Mouse (Mus musculus) neural tube, embryonic 13.5 days (tissue): ENCODE measurements around the gene Klhl12. TPM values are rescaled to one million over a fixed set of nuclear protein-coding genes. Genes with fewer than 3 reads are reported as not detected.

Experiments
- ATAC-seq: fragments of 200-750 bp; cut with Nextera tagmentation; 2 replicates; pipeline ENCODE4 v1.8.0; 2017; ENCODE audit warnings: low read depth, mild to moderate bottlenecking, moderate TSS enrichment, moderate library complexity
- H3K27ac ChIP-seq: fragments of 300-500 bp; sonication (generic); replicated peaks from 2 replicates; pipeline ENCODE4 v1.5.1; 2015; ENCODE audit warnings: moderate library complexity, mild to moderate bottlenecking, inconsistent platforms
- H3K27me3 ChIP-seq: fragments of 300-500 bp; sonication (generic); 2 replicates; pipeline ENCODE4 v1.6.1; 2015; ENCODE audit warnings: mild to moderate bottlenecking, inconsistent platforms
- H3K36me3 ChIP-seq: fragments of 300-500 bp; sonication (generic); 2 replicates; pipeline ENCODE4 v1.6.1; 2015; ENCODE audit warnings: mild to moderate bottlenecking, inconsistent platforms
- H3K4me1 ChIP-seq: fragments of 300-500 bp; sonication (generic); replicated peaks from 2 replicates; pipeline ENCODE4 v1.6.1; 2015; ENCODE audit warnings: inconsistent platforms
- H3K4me2 ChIP-seq: fragments of 300-500 bp; sonication (generic); 2 replicates; pipeline ENCODE4 v1.6.1; 2015; ENCODE audit warnings: inconsistent platforms, mild to moderate bottlenecking, moderate library complexity
- H3K4me3 ChIP-seq: fragments of 300-500 bp; sonication (generic); 2 replicates; pipeline ENCODE4 v1.5.1; 2015; ENCODE audit warnings: mild to moderate bottlenecking, inconsistent platforms
- H3K9ac ChIP-seq: fragments of 300-500 bp; sonication (generic); 2 replicates; pipeline ENCODE4 v1.6.1; 2015; ENCODE audit warnings: moderate library complexity, mild to moderate bottlenecking, inconsistent platforms
- H3K9me3 ChIP-seq: fragments of 300-500 bp; sonication (generic); 2 replicates; pipeline ENCODE4 v1.6.1; 2016; ENCODE audit warnings: inconsistent platforms
- WGBS: fragments of 180-500 bp; shearing (Covaris S2); methylation state at CpG from one replicate; pipeline ENCODE4 v1.1.7; 2015; 5-methylcytosine and 5-hydroxymethylcytosine counted together
- polyA plus RNA-seq: library from polyadenylated mRNA; unstranded; fragments of >200 nt; fragmentation: Nextera tagmentation; extraction: Ambion mirVana; gene quantifications from 2 replicates; pipeline ENCODE4 v1.2.1, GENCODE M21; 2015

The Klhl12 gene
- polyA plus RNA-seq: 31.4 and 35.5 TPM in 2 replicates

DNA sequence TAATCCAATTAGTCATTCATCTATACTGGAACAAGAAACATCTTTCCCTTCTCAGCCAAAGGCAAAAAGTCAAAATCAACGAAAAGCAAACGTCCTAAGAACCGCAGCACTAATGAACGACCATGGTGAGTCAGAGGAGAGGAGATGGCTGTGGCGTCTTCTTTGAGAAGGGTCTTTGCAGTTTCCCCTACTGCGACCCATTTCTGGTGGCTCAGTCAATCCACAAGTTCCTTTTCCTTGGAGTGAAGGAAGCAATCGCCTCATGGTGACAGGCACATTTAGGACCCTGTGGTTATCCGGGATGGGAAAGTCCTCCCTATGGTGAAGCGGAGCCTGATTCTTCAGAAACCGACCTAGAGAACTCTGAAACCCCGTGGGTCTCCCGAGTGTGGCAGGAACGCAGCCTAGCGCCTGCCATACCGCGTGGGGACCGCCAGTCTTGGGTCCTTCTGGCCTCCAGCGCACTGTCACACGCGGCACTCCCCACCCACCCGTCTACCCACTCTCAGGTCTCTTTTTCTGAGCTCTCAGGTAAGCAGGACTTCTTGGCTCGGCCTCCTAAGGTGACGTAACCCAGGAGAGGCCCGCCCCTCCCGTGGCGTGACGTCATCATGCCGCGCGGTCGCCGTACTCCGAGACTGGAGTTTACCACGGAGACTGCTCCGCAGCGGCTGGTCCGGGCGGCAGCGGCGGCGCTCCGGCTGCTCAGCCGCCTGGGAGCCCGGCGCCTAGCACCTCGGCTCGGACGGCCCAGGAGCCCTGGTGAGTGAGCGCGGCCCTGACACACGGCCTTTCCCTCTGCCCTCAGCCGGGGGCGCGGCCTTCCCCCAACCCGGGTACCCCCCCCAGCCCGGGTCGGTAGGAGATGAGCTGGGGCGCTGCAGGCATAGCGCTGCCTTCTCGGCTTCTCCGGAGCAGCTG, at the start of gene Klhl12:
Gene Klhl12, plus strand, starts transcription at position 628 of the 921 bp plus-strand sequence.
- peaks cover 20% of the 10 kb centered on the region for H3K36me3 ChIP-seq
- peaks cover 17% of the 10 kb centered on the region for H3K4me1 ChIP-seq
- peak within 1 kb of the TSS; percentile 88 for H3K9ac ChIP-seq
- H3K4me2 ChIP-seq: peak within 1 kb of the TSS; percentile 78
- no peaks in the 10 kb centered on the region for H3K9me3 ChIP-seq
- WGBS: 1% methylated on average over 61 of the region's 61 CpGs
- ATAC-seq: peak; percentile 94
- H3K27me3 ChIP-seq: no peaks in the 10 kb centered on the region
- peak within 1 kb of the TSS; percentile 96 for H3K4me3 ChIP-seq
- H3K27ac ChIP-seq: peak within 1 kb of the TSS; percentile 82

DNA sequence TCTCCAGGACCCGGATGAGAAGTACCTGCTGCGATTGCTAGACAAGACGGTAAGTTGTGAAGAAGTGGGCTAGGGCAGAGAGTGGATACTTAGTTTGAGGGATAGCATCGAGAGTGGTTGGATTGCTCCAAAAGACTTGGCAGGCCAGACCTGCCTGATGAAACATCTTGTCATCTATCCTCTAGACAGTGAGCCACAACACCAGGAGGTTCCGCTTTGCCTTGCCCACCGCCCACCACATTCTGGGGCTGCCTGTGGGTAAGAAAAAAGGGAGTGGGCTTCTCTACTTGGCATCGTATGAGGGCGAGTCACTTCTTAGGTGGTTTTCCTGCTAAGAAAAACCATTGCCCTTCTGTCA, 48.9 kb upstream of the Klhl12 start:
- no peaks in the 10 kb centered on the region for H3K9me3 ChIP-seq
- H3K4me3 ChIP-seq: peak overlapping the region; percentile 60
- ATAC-seq: no peak; the same call in 1 of the 2 replicates
- H3K36me3 ChIP-seq: peaks cover 31% of the 10 kb centered on the region
- H3K27me3 ChIP-seq: no peaks in the 10 kb centered on the region
- H3K4me2 ChIP-seq: peak overlapping the region; percentile 72
- H3K27ac ChIP-seq: no peak overlapping the region
- H3K9ac ChIP-seq: peak overlapping the region; percentile 75
- 35% methylated on average over 8 of the region's 8 CpGs for WGBS
- peaks cover 10% of the 10 kb centered on the region for H3K4me1 ChIP-seq

- Histone ChIP-seq H3K36me3 (peaks cover 33% of the 10 kb centered on the region), H3K9me3 (no peaks in the 10 kb centered on the region)
These were observed 47.3 kb upstream of the Klhl12 start for GRCm38 (mm10) chr1:134408080-134408479.

GRCm38 (mm10) chr1:134411706-134412629, 43.4 kb upstream of the Klhl12 start:
- ATAC-seq: no peak
- 83% methylated on average over 9 of the region's 9 CpGs for WGBS

More at GRCm38 (mm10) chr1:134408080-134408479, 47.3 kb upstream of the Klhl12 start:
- H3K27me3 ChIP-seq: no peaks in the 10 kb centered on the region
- H3K27ac ChIP-seq: no peak overlapping the region
- 70% methylated on average over 8 of the region's 8 CpGs for WGBS
- no peak for ATAC-seq
- H3K4me3 ChIP-seq: no peak overlapping the region
- no peak overlapping the region for H3K4me2 ChIP-seq
- H3K4me1 ChIP-seq: peaks cover 10% of the 10 kb centered on the region
- H3K9ac ChIP-seq: no peak overlapping the region

GRCm38 (mm10) chr1:134414038-134414437, 41.3 kb upstream of the Klhl12 start:
- Histone ChIP-seq H3K27ac (peak overlapping the region; percentile 96; the same call in 1 of the 2 replicates), H3K27me3 (no peaks in the 10 kb centered on the region), H3K4me2 (peak overlapping the region; percentile 81; the same call in 1 of the 2 replicates), H3K4me1 (peaks cover 41% of the 10 kb centered on the region), H3K4me3 (no peak overlapping the region), H3K9ac (no peak overlapping the region), H3K9me3 (no peaks in the 10 kb centered on the region), H3K36me3 (peaks cover 21% of the 10 kb centered on the region)
- 54% methylated on average over 2 of the region's 2 CpGs for WGBS
- ATAC-seq: no peak

More at GRCm38 (mm10) chr1:134411706-134412629, 43.4 kb upstream of the Klhl12 start:
- Histone ChIP-seq H3K36me3 (peaks cover 33% of the 10 kb centered on the region), H3K4me3 (no peak overlapping the region), H3K27ac (no peak overlapping the region), H3K9me3 (no peaks in the 10 kb centered on the region), H3K27me3 (no peaks in the 10 kb centered on the region), H3K9ac (no peak overlapping the region), H3K4me2 (no peak overlapping the region), H3K4me1 (peaks cover 22% of the 10 kb centered on the region)

DNA sequence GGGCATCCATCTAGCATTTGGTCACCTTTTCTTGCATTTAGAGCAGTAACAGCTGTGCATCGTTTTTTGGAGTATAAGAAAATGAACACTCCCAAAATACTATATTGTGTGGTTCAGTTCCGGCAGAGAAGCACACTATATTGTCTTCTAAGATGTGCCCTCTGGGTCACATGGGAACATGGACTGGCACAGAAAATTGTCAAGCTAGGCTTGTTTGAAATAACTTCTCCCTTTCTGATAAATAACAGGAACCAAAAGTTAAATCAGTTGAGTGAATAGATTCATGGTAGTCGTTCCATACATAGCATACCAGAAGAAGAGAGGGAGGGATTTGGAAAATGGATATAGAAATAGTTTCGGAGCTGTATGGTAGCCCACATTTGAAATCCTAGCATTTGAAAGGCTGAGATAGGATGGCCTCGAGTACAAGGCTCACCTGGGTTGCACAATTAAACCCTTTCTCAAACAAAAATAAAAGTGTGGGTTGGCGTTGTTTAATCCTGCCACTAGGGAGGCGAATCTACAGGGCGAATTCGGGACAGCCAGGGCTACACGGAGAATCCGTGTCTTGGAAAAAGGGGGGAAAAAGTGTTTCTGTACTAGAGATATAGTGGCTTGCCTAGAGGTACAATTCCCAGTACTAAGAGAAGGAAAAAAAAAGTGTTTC, 40.7 kb upstream of the Klhl12 start:
- Histone ChIP-seq H3K4me1 (peaks cover 47% of the 10 kb centered on the region), H3K4me2 (peak overlapping the region; percentile 81), H3K4me3 (peak overlapping the region; percentile 86), H3K9ac (peak overlapping the region; percentile 67), H3K27ac (peak overlapping the region; percentile 96), H3K9me3 (no peaks in the 10 kb centered on the region), H3K36me3 (peaks cover 15% of the 10 kb centered on the region), H3K27me3 (no peaks in the 10 kb centered on the region)
- WGBS: 14% methylated on average over 11 of the region's 11 CpGs
- ATAC-seq: peak; percentile 36

DNA sequence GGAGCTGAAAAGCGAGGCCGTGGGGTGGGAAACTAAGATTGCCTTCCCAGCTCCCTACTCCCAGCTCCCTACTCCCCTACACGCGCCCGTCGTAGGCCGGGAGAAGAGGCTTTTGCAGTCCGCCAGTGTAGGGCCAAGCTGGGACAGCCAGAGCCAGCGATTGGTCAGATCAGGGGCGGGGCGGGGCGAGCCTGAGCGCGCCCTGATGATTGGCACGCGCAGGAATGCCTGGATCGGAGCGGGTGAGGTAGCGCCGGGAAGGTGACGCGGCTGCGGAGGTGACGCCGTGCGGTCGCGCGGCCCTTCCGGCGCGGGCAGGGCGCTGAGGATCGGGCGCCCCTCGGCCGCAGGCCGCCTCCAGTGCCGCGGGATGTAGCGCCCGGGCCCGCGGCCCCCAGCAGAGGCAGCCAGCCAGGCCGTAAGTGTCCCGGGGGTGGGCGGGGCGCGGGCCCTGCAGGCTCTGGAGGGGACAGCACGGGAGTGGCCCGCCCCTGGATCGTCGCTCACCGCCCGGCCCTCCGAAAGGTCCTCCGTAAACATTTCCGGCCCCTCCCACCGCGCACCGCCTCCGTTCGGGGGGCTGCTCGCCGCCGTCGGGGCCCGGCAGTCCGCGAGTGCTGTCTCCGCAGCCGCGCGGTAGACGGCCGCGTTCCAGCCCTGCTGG, 40.0 kb upstream of the Klhl12 start, which contains the start of gene Adipor1:
Gene Adipor1, plus strand, starts transcription at position 211 of the 664 bp plus-strand sequence.
- peaks cover 9% of the 10 kb centered on the region for H3K36me3 ChIP-seq
- H3K4me2 ChIP-seq: peak within 1 kb of the TSS; percentile 81
- peak within 1 kb of the TSS; percentile 93 for H3K9ac ChIP-seq
- no peaks in the 10 kb centered on the region for H3K27me3 ChIP-seq
- ATAC-seq: peak; percentile 100
- peak within 1 kb of the TSS; percentile 96 for H3K27ac ChIP-seq
- WGBS: under 1% methylated on average over 72 of the region's 77 CpGs
- peaks cover 54% of the 10 kb centered on the region for H3K4me1 ChIP-seq
- peak within 1 kb of the TSS; percentile 86 for H3K4me3 ChIP-seq
- H3K9me3 ChIP-seq: no peaks in the 10 kb centered on the region

GRCm38 (mm10) chr1:134418414-134418975, 36.8 kb upstream of the Klhl12 start:
- ATAC-seq: no peak

DNA sequence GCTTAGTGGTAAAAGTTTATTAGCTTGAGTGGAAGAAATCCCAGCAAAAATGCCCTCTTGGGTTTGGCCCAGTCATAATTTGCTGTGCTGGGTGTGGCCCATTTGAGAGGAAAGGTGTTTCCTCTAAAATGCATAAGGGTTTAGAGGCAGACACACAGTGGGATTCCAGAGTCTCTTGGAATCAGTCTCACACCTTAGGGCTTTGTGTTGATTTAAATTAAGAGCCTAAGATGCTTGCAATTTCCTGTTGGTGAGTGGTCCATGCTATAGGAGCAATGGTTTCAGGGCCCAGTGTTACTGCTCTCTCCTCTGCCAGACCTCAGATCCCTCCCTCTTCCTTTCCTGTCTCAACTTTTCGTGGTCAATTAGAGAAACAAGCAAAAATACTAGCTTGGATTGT, 36.2 kb upstream of the Klhl12 start:
- no peak overlapping the region; the same call in 1 of the 2 replicates for H3K4me2 ChIP-seq
- peaks cover 15% of the 10 kb centered on the region for H3K36me3 ChIP-seq
- peak overlapping the region; percentile 29; the same call in 1 of the 2 replicates for H3K27ac ChIP-seq
- no peak overlapping the region for H3K4me3 ChIP-seq
- no peak overlapping the region for H3K9ac ChIP-seq
- no peaks in the 10 kb centered on the region for H3K27me3 ChIP-seq
- 48% methylated on average over 1 of the region's 1 CpGs for WGBS
- H3K4me1 ChIP-seq: peaks cover 66% of the 10 kb centered on the region
- no peaks in the 10 kb centered on the region for H3K9me3 ChIP-seq
- no peak for ATAC-seq

More at GRCm38 (mm10) chr1:134418414-134418975, 36.8 kb upstream of the Klhl12 start:
- no peak overlapping the region for H3K4me3 ChIP-seq
- H3K27ac ChIP-seq: no peak overlapping the region
- no peaks in the 10 kb centered on the region for H3K27me3 ChIP-seq
- H3K9ac ChIP-seq: no peak overlapping the region
- H3K4me1 ChIP-seq: peaks cover 68% of the 10 kb centered on the region
- 81% methylated on average over 2 of the region's 2 CpGs for WGBS
- H3K4me2 ChIP-seq: no peak overlapping the region
- no peaks in the 10 kb centered on the region for H3K9me3 ChIP-seq
- H3K36me3 ChIP-seq: peaks cover 8% of the 10 kb centered on the region

DNA sequence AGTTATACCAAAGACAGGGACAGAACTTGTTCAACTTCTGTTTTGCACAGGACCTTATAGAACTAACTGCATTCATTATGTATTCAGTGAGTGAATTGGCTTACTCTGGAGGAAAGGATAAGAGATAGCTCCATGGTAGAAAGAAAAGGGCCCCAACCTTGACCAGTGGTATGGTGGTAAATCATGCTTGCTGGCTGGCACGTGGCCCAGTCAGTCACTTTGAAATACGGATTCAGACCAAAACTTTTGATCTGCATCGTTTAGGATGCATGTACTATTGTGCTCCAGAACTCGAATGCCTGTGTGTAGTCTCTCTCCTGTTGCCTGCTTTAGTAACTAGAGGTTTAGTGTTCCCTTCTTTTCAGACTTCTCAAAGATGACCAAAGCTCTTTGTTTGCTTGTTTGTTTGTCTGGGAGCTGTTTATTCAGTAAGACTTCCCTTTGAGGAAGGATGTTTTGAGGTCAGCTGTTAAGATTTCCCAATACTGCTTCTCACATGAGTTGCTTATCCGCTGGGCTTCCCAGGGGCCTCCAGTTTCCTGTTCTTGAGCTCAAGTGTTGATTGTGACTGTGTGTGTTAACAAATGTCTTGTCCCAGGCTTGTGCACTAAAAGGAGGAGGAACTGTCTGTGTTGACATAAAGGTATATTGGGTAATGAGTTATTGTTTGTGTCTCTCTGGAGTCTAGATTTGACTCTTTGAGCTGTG, 35.4 kb upstream of the Klhl12 start:
- Histone ChIP-seq H3K4me2 (no peak overlapping the region), H3K36me3 (peaks cover 22% of the 10 kb centered on the region), H3K4me1 (peaks cover 59% of the 10 kb centered on the region), H3K27ac (peak overlapping the region; percentile 29; the same call in 1 of the 2 replicates), H3K27me3 (no peaks in the 10 kb centered on the region), H3K4me3 (no peak overlapping the region), H3K9me3 (no peaks in the 10 kb centered on the region), H3K9ac (no peak overlapping the region)
- no peak for ATAC-seq
- 42% methylated on average over 5 of the region's 5 CpGs for WGBS
